Mouse (Mus musculus) hindlimb bud, embryonic 11.5 days (tissue): ENCODE results near the gene Gpr137c.

Experiments used
- DNase-seq: peaks from one replicate; pipeline ENCODE4 v3.0.0-alpha.2; 2012; ENCODE audit warnings: low read depth, low spot score; ENCODE audit errors: extremely low spot score

Gene Gpr137c

DNA sequence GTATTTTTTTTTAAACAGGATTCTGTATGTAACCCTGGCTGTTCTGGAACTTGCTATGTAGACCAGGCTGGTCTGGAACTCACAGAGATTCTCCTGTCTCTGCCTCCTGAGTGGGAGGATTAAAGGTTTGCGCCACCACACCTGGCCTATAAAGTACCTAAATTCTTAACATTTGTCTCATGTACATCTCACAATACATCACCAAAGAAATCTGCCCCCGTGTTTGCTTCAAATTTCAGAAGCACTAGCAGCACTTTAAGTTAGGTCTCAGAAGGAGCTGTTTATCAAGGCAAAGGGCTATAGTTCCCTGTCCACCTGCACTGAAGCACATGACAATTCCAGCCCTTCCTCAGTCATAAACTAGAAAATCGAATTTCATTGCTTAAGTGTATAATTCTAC is 62.5 kb downstream of the Gpr137c start:
- DNase-seq: no peak

DNA sequence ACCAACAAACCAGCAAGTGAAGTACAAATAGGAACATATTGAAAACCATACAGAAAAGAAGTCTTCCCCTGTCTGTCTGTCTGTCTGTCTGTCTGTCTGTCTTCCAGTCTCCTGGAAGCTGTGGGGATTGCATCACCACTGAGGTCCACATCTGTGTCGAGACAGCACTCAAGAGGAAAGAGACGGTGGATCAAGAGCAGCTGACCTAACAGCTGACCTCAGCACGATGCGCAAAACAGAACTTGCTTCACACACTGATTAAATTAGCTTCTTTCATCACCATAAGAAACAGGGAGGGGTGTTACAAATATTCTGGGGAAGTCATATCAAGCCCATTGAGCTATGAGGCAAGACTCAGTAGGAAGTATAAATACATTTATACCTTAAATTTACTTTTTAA is 72.1 kb downstream of the Gpr137c start:
- DNase-seq: no peak

GRCm38 (mm10) chr14:45303939-45304338 is 84.4 kb downstream of the Gpr137c start:
- no peak for DNase-seq

- no peak for DNase-seq
Observed at GRCm38 (mm10) chr14:45304389-45304788, 84.9 kb downstream of the Gpr137c start.

DNA sequence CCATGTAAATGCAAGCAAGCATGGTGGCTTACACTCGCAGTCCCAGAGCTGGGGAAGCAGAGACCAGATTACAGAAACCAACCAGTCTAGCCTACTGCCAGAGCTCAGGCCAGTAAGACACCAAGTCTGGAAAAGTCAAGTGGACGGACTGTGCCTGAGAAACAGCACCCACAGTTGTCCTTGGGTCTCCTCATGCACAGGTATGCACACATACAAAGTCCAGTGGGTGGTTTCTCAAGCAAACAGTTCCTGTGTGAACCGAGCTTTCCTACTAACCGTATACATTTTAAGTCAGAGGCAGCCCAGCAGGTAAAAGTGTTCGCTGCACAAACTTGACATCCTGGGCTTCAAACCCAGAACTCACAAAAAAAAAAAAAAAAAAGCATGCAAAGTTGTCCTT is 86.3 kb downstream of the Gpr137c start:
- no peak for DNase-seq

- no peak for DNase-seq
Observed at GRCm38 (mm10) chr14:45307630-45308328, 88.3 kb downstream of the Gpr137c start.

- no peak for DNase-seq
Observed at GRCm38 (mm10) chr14:45309646-45310045, 90.1 kb downstream of the Gpr137c start.

DNA sequence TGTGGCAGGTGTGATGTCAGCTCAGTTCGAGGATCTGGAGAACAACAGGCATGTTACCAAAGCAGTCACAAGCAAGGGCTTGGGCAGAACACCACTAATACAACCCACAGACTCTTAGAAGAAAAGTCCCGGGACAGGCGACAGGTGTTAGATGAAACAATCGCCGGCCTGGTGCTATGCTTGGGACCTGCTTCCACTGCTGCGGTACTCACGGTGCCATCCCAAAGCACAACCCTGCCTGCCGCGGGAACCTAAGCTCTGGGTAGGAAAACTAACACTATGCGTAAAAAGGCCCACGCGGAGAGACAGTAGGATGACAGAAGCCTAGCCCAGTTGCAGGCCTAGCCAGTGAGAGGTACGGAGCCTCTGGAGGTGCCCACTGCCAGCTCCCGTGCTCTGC is 90.6 kb downstream of the Gpr137c start:
- no peak for DNase-seq

DNA sequence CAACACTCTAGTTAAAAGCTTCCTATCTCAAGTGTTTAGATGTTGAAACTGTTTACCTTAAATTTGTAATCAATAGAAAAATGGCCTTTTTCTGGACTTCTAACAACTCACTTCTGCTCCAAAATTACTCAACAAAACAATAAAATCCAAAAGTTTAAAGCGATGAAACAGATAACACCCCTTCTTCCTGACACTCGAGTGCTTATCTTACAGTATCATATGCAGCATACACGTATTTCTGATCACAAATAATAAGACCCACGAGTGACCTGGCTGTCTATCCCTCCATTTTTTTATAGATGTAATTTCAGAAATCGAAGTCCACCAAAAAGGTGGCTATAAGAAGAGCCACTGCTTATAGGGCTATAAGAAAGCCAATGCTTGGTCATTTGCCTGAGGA is 97.4 kb downstream of the Gpr137c start:
- DNase-seq: no peak

GRCm38 (mm10) chr14:45317921-45318411 is 98.4 kb downstream of the Gpr137c start:
- no peak for DNase-seq

- DNase-seq: no peak
Observed at GRCm38 (mm10) chr14:45318426-45319236, 99.1 kb downstream of the Gpr137c start, which contains the start of gene Ero1l. Gene Ero1l (minus strand): TSS chr14:45318771.

GRCm38 (mm10) chr14:45319237-45319610 is 99.7 kb downstream of the Gpr137c start:
- no peak for DNase-seq

DNA sequence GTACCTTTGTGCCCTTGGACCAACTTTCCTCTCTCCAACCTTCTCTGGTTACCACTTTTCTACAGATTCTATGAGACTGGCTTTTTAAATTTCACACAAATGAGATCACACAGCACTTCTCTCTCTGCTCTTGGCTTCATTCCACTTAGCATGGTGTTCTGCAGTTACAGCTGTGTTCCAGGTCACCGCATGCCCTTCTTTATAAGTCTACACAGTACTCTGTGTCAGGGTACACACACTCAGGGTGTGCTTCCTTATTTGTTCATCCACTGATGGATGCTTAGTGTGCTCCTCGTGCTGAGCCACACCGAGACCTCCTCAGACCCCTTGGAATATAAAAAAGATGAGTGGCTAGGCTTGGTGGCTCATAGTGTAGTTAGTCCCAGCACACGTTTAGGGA is 100.6 kb downstream of the Gpr137c start:
- no peak for DNase-seq

GRCm38 (mm10) chr14:45321067-45321466 is 101.5 kb downstream of the Gpr137c start:
- DNase-seq: no peak

GRCm38 (mm10) chr14:45321622-45322021 is 102.1 kb downstream of the Gpr137c start:
- no peak for DNase-seq

GRCm38 (mm10) chr14:45322450-45322849 is 102.9 kb downstream of the Gpr137c start:
- DNase-seq: no peak

- no peak for DNase-seq
Observed at GRCm38 (mm10) chr14:45323320-45323719, 103.8 kb downstream of the Gpr137c start.

GRCm38 (mm10) chr14:45325471-45325870 is 106.0 kb downstream of the Gpr137c start:
- no peak for DNase-seq

GRCm38 (mm10) chr14:45328072-45328713 is 108.7 kb downstream of the Gpr137c start:
- no peak for DNase-seq

- DNase-seq: no peak
Observed at GRCm38 (mm10) chr14:45329018-45329588, 109.6 kb downstream of the Gpr137c start.

- DNase-seq: peak; percentile 71
Observed at GRCm38 (mm10) chr14:45329589-45330181, 110.2 kb downstream of the Gpr137c start, which contains the start of gene Psmc6. Gene Psmc6 (plus strand): TSS chr14:45329788.
